Mouse (Mus musculus): ENCODE data around the gene Hcfc1r1. TPM values are rescaled to one million over a fixed set of nuclear protein-coding genes. Genes with fewer than 3 reads are reported as not detected.
A peak's percentile ranks its signal among the peaks of the same experiment; 100 is the strongest.

The Hcfc1r1 gene
- polyA plus RNA-seq (2015; fragmentation: Nextera tagmentation; extraction: Ambion mirVana) = 120 and 121 TPM in 2 replicates

DNA sequence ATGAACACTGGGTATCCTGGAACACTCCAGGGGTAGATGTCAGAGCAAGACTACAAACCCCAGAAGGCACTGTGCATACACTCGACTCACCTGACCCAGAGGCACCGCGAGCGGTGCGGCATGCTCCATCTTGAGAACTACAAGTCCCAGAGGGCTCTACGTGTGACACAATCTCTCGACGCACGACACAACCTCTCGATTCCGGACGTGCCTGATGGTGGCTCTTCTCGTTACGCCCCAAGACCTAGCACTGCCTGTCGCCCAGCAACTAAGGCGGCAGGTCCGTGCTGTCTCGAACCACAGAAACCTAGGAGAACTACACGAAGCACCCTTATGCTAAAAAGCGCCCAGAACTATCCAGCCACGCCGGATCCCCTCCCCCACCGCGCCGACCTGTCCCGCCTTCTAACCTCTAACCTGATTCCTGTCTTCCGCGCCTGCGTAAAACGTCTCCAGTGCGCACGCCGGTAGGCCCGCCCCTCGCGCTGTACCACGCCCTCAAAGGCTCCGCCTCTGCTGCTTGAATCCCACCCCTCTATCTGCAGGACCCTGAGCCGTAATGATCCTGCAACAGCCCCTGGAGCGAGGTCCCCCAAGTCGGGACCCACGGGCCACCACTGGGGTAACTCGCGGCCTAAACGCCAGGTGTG, at the start of gene Hcfc1r1, which contains the start of gene Thoc6:
TSS of gene Hcfc1r1 (plus strand) at position 173 of the 650 bp plus-strand sequence.
TSS of gene Thoc6 (minus strand) at position 459 of the 650 bp plus-strand sequence.
- Histone ChIP-seq H3K4me1 (peaks cover 40% of the 10 kb centered on the region), H3K4me3 (peak within 1 kb of the TSS; percentile 54), H3K27me3 (replicated peaks) (peaks cover 35% of the 10 kb centered on the region), H3K27ac (peak within 1 kb of the TSS; percentile 76), H3K9ac (peak within 1 kb of the TSS; percentile 55), H3K4me2 (peak within 1 kb of the TSS; percentile 60), H3K36me3 (replicated peaks) (peaks cover 9% of the 10 kb centered on the region), H3K9me3 (no peaks in the 10 kb centered on the region)
- WGBS = under 1% methylated on average over 45 of the region's 45 CpGs
- ATAC-seq (replicated peaks) = peak; percentile 96

DNA sequence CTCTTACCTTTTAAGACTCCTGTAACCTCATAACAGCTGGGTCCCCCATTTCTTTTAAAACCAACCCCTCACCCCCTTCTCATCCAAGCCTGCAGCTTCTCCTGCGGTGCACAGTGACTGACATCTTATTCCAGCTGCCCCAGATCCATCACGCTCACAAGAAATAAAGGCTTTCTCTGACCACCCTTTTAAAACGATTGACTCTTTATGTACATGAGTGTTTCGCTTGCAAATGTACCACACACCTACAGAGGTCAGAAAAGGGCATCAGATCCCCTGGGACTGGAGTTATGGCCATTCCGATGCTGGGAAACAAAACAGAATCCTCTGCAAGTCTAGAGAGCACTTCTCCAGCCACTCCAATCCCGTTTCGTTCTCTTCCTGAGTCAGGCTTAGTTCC, 45.6 kb upstream of the Hcfc1r1 start:
- Histone ChIP-seq H3K27me3 (replicated peaks) (no peaks in the 10 kb centered on the region), H3K27ac (no peak overlapping the region), H3K36me3 (replicated peaks) (no peaks in the 10 kb centered on the region), H3K9ac (no peak overlapping the region), H3K4me1 (no peaks in the 10 kb centered on the region), H3K9me3 (no peaks in the 10 kb centered on the region), H3K4me3 (no peak overlapping the region), H3K4me2 (no peak overlapping the region)
- 34% methylated on average over 7 of the region's 7 CpGs for WGBS
- ATAC-seq (replicated peaks) = no peak

DNA sequence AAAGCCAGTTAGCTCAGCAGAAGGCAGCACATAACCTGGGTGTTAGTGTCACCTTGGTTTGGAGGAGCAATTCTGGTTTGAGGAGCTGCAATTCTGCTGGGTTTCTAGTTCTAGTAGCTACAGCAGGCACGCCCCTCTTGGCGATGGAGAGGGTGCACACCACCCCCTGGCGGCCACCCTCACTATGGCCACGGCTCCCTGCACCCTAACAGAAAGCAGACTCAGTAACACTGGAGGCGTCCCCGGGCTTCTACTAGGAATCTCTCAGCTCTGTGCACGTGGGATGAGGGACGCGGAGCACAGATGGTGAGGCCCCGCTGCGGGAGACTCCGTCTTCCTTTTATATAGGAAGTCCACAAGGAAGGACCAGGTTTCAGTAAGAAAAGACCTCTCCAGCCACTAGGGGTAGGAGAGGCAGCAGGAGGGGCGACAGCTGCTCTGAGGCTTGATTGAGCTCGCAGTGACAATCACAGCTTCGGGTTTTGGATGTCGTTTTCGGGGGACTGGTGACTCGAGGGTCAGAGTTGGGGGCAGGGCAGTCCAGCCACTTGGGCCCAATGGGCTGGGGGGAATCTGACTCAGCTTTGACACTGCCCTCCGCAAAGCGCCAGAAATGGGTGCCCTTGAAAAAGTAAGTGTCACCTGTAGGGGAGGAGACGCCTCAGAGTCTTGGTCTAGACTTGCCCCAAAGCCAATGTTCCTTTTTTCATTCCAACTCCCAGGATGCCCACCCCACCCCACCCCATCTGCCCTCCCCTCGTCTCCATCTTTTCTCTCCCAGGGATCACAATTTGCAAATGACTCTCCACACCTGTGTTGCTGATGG, 43.0 kb upstream of the Hcfc1r1 start:
- ATAC-seq (replicated peaks) = peak; percentile 78
- Histone ChIP-seq H3K27ac (no peak overlapping the region), H3K27me3 (replicated peaks) (no peaks in the 10 kb centered on the region), H3K4me1 (no peaks in the 10 kb centered on the region), H3K4me3 (0 out of 2 replicates have a peak overlapping the region, but pooled peaks have one; percentile 10), H3K9ac (no peak overlapping the region), H3K4me2 (peak overlapping the region; percentile 39), H3K36me3 (replicated peaks) (no peaks in the 10 kb centered on the region), H3K9me3 (no peaks in the 10 kb centered on the region)
- 19% methylated on average over 22 of the region's 22 CpGs for WGBS

DNA sequence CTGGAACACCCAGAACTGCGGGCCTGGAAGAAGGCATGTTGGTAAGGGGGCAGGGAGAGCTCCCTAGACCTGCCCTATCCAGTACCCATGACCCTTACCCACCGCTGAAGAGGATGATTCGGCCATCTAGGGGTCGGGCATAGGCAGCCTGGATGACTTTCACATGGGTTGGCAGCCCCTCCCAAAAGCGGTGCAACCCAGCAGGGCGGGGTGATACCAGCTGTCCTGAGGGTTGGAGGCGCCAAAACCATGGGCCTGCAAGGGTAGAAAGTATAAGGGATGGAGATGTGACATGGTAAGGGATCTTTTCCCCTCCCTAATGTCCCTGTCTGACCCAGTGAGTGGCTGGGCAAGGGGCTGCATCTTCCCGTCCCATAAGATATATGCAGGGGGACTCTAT, 42.2 kb upstream of the Hcfc1r1 start:
- WGBS = 84% methylated on average over 8 of the region's 8 CpGs
- Histone ChIP-seq H3K27ac (no peak overlapping the region), H3K4me3 (no peak overlapping the region), H3K4me1 (no peaks in the 10 kb centered on the region), H3K9me3 (no peaks in the 10 kb centered on the region), H3K27me3 (replicated peaks) (no peaks in the 10 kb centered on the region), H3K36me3 (replicated peaks) (no peaks in the 10 kb centered on the region), H3K9ac (no peak overlapping the region), H3K4me2 (no peak overlapping the region)
- ATAC-seq (replicated peaks) = no peak

DNA sequence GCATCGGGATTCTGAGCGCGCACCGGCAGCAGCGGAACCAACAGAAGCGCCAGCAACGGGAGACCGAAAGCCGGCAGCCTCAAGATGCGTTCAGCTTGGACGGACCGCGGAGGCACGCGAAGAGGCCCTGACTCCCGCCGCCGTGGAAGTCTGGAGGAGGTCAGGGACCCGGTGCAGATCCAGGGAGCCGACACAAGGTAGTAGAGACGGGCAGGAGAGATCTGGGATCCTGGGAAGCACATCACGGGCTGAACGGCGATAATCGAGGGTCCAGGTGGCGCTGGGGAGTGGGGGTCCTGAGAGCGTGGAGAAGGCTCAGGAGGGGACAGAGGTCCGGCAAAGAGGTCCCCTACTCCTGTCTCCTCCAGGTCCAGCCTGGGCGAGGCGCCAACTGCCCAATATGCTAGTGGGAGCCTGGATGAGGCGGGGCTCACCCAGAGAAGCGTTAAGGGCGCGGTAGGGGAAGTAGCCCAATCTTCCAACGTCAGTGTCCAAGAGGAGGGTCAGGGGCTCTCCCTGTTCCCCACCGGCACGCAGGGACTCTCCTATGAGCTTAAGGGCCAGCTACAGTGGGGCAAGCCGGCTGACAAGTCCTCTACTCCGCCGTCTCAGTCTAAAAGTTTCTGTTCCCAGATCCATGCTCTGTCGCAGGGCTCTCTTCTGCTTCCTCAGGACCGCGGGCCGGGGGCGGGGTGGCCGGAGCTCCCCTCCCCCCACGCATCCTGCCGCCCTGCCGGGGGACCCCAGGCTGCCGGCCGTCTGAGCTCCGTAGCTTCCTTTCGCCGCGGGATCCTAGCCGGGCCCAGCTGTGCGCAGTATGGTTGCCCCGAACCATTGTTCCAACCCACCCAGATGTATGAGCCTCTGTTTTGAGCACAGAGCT, 28.5 kb upstream of the Hcfc1r1 start, which contains the start of gene Mmp25:
TSS of gene Mmp25 (minus strand) at position 665 of the 883 bp plus-strand sequence.
- H3K9ac ChIP-seq = peak within 1 kb of the TSS; percentile 31
- peaks cover 9% of the 10 kb centered on the region for H3K4me1 ChIP-seq
- H3K4me3 ChIP-seq = peak within 1 kb of the TSS; percentile 39
- peaks cover 27% of the 10 kb centered on the region for H3K27me3 ChIP-seq (replicated peaks)
- no peak; the same call in 1 of the 2 replicates for ATAC-seq (replicated peaks)
- WGBS = under 1% methylated on average over 58 of the region's 58 CpGs
- H3K27ac ChIP-seq = no peak within 1 kb of the TSS
- no peaks in the 10 kb centered on the region for H3K36me3 ChIP-seq (replicated peaks)
- no peaks in the 10 kb centered on the region for H3K9me3 ChIP-seq
- peak within 1 kb of the TSS; percentile 65 for H3K4me2 ChIP-seq

DNA sequence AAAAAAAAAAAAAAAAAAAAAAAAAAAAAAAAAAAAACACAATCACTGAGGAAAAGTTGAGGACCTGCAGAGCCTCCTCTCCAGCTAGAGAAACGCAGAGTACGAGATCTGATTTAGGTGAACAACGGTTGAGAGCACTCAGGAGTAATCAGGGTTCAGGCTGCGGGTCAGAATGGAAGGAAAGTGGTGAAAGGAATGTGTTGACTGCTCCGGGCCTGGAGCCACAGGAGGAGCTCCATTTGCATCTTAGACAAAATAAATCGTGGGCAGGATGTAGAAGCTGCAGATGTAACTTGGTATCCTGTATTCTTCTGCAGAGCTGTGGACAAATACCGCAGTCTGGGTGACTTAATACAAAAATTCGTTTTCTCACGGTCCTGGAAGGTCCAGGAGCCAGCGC, 27.5 kb upstream of the Hcfc1r1 start:
- Histone ChIP-seq H3K9ac (no peak overlapping the region), H3K4me3 (no peak overlapping the region), H3K4me2 (no peak overlapping the region), H3K27ac (no peak overlapping the region), H3K4me1 (peaks cover 9% of the 10 kb centered on the region), H3K9me3 (no peaks in the 10 kb centered on the region), H3K27me3 (replicated peaks) (peaks cover 27% of the 10 kb centered on the region), H3K36me3 (replicated peaks) (no peaks in the 10 kb centered on the region)
- 26% methylated on average over 10 of the region's 10 CpGs for WGBS
- no peak for ATAC-seq (replicated peaks)

DNA sequence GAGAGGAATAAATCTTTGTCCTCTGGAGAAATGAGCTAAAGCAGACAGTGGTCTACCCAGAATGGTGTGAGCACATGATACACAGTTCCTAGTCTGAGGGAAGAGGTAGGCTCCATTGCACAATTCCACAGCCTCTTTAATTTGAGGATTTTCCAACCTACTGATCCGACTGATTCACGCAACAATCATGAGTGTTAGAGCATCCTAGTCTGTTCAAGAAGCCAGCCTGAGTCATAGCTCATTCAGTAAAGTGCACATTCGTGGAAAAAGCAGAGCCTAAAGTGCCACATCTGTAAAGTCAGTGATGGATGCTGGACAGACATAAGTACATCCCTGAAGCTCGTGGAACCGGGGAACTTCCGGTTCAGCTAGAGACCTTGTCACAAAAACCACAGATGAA, 22.0 kb upstream of the Hcfc1r1 start:
- Histone ChIP-seq H3K4me3 (no peak overlapping the region), H3K4me1 (no peaks in the 10 kb centered on the region), H3K4me2 (no peak overlapping the region), H3K27ac (no peak overlapping the region), H3K9ac (no peak overlapping the region), H3K27me3 (replicated peaks) (peaks cover 5% of the 10 kb centered on the region; the same call in 1 of the 2 replicates), H3K36me3 (replicated peaks) (no peaks in the 10 kb centered on the region), H3K9me3 (no peaks in the 10 kb centered on the region)
- no peak for ATAC-seq (replicated peaks)
- 87% methylated on average over 6 of the region's 6 CpGs for WGBS

DNA sequence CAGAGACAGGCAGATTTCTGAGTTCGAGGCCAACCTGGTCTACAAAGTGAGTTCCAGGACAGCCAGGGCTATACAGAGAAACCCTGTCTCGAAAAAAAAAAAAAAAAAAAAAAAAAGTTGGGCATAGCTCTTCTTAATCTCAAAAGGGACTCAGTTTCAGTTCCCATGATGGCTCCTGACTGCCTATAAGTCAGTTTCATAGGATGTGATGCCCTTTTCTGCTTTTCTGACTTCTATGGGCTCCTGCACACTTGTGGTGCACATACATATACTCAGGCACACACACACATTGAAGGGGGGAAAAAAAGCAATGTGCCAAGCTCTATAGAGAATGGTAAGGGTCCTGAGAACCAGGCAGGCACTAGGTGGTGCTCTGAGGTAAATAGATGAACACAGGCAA, 20.1 kb upstream of the Hcfc1r1 start:
- 67% methylated on average over 2 of the region's 2 CpGs for WGBS
- Histone ChIP-seq H3K4me1 (no peaks in the 10 kb centered on the region), H3K27me3 (replicated peaks) (no peaks in the 10 kb centered on the region; the same call in 1 of the 2 replicates), H3K4me2 (no peak overlapping the region), H3K4me3 (no peak overlapping the region), H3K27ac (no peak overlapping the region), H3K36me3 (replicated peaks) (no peaks in the 10 kb centered on the region), H3K9ac (no peak overlapping the region), H3K9me3 (no peaks in the 10 kb centered on the region)
- no peak for ATAC-seq (replicated peaks)

DNA sequence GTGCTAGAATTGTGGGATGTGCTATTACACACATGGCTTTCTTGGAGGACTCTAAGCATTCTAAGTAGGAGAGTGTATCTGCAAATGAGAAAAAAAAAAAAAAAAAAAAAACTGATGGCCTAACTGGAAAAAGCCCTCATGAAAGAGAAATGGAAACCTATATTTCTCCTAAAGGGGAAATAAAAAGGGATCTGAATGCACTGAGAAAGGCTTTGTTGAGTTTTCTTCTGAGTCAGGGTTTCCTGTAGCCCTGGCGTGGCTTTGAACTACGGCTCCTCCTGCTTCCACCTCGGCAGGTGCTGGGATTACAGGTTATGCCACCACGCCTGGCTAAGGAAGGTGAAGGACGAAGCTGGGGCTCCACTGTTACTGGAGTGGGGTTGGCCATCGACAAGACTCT, 19.4 kb upstream of the Hcfc1r1 start:
- no peaks in the 10 kb centered on the region for H3K36me3 ChIP-seq (replicated peaks)
- H3K27ac ChIP-seq = no peak overlapping the region
- ATAC-seq (replicated peaks) = no peak
- 74% methylated on average over 6 of the region's 6 CpGs for WGBS
- H3K4me1 ChIP-seq = no peaks in the 10 kb centered on the region
- H3K4me3 ChIP-seq = no peak overlapping the region
- H3K9ac ChIP-seq = no peak overlapping the region
- H3K27me3 ChIP-seq (replicated peaks) = peaks cover 1% of the 10 kb centered on the region
- H3K9me3 ChIP-seq = no peaks in the 10 kb centered on the region
- H3K4me2 ChIP-seq = no peak overlapping the region

DNA sequence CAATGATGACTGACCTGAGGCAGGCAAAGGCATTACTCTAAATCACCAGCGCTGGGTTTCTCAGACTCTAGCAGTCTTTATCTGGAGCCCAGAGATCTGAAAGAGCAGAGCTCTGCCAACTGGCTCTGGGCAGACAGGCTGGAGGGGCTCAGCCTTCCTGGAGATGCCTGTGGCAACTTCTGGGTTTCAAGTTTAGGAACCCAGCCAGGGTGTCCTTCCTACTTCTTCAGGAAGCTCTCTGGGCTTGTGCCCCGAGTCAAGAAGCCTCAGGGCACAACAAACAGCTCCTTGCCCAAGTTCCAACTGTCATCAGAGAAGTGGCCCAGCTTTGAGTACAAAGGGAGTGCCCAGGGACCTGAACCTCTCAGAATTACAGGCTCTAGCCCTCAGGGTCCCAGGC, 19.0 kb upstream of the Hcfc1r1 start:
- no peak for ATAC-seq (replicated peaks)
- Histone ChIP-seq H3K27me3 (replicated peaks) (peaks cover 5% of the 10 kb centered on the region), H3K4me2 (no peak overlapping the region), H3K27ac (no peak overlapping the region), H3K9me3 (no peaks in the 10 kb centered on the region), H3K36me3 (replicated peaks) (no peaks in the 10 kb centered on the region), H3K9ac (no peak overlapping the region), H3K4me3 (no peak overlapping the region), H3K4me1 (no peaks in the 10 kb centered on the region)
- 67% methylated on average over 2 of the region's 2 CpGs for WGBS

DNA sequence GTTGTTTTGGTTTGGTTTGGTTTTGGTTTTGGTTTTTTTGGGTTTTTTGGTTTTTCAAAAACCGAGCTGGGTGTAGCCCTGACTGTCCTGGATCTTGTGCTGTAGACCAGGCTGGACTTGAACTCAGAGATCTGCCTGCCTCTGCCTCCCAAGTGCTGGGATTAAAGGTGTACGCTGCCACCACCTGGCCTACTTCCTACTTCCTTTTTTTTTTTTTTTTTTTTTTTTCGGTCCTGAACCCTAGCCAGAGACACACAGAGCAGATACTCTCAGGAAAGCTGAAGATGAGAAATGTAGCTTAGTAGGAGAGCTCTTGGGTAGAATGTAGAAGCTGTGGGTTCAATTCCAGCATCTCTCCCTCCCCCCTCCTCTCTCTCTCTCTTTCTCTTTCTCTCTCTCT, 14.9 kb upstream of the Hcfc1r1 start:
- no peak overlapping the region for H3K4me2 ChIP-seq
- H3K36me3 ChIP-seq (replicated peaks) = no peaks in the 10 kb centered on the region
- WGBS = 78% methylated on average over 3 of the region's 3 CpGs
- H3K4me3 ChIP-seq = no peak overlapping the region
- no peaks in the 10 kb centered on the region for H3K4me1 ChIP-seq
- no peak for ATAC-seq (replicated peaks)
- H3K9ac ChIP-seq = no peak overlapping the region
- no peak overlapping the region for H3K27ac ChIP-seq
- H3K9me3 ChIP-seq = no peaks in the 10 kb centered on the region
- peaks cover 39% of the 10 kb centered on the region for H3K27me3 ChIP-seq (replicated peaks)

Measured in midbrain, embryonic 15.5 days (tissue).